Mouse (Mus musculus): ENCODE measurements around the gene Pdcd4.

Gene Pdcd4

DNA sequence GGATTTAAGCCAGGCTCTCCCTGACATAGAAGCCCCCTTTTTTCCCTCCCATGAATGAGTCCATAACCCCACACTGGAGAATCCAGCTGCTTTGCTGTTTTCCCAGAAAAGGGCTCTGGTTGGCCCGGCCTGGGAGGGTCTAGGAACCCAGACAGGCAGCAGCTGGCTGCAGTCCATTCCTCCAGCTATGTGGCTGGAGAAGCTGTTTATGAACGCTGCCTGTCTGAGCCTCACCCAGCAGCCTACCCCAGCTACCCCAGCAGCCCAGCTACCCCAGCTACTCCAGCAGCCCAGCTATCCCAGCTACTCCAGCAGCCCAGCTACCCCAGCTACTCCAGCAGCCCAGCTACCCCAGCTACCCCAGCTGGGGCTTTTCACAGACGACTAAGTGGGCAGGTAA, at the start of gene Pdcd4:
Gene Pdcd4 (plus strand): TSS at position 171 of the 400 bp plus-strand sequence.
- DNase-seq (ENCODE audit: extremely low spot score, low spot score), result no peak

DNA sequence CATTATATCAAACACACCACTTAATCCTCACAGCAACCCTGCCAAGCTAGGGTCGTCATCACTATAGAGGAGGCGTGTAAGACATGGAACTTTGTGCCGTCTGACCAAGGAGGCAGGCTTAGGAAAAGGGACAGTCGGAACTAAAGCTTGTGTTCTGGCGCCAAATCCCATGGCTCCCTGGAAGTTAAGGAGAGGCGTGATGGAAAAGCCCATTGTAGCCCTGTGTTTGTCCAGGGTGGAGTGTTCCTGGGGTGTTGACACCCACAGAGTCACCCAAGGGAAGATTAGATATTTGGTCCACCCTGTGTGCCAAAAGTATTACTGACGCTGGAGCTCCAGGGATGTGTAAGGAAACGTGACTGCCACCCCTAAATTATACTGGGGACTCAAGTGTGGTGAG, 48.1 kb upstream of the Pdcd4 start:
- DNase-seq (ENCODE audit: extremely low spot score, low spot score), result no peak

DNA sequence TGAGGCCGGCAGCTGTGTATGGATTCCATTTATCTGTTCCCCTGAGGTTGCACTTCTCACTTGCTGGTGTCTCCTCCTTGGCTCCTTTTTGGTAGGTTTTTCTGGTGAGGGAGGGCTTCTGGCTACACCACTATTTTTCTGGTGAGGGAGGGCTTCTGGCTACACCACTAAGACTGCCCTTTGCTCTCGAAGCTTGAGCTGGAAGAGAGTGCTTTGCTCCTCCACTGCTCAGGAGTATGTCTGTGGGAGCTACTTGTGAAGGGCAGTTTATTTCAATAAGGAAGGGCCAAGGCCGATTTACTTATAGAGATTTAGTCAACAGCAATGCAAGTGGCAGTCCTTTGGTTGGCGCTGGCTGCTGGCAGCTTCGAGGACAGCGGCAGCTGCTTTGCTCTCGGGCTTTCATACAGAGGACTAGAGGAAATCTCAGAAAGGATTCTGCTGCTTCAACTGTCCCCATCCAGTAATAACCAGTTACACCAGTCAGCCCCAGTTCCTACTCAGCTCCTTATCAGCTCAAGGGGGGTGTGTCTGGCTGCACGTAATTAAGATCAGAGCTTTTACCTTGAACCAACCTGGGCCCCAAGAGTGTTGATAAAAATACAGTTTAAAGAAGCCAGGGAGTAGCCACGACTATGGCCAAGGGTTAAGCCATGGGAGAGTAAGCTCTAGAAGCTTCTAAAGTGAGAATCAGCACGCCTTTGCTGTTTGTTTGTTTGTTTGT, 43.6 kb upstream of the Pdcd4 start:
- no peak for DNase-seq (ENCODE audit: extremely low spot score, low spot score)

DNA sequence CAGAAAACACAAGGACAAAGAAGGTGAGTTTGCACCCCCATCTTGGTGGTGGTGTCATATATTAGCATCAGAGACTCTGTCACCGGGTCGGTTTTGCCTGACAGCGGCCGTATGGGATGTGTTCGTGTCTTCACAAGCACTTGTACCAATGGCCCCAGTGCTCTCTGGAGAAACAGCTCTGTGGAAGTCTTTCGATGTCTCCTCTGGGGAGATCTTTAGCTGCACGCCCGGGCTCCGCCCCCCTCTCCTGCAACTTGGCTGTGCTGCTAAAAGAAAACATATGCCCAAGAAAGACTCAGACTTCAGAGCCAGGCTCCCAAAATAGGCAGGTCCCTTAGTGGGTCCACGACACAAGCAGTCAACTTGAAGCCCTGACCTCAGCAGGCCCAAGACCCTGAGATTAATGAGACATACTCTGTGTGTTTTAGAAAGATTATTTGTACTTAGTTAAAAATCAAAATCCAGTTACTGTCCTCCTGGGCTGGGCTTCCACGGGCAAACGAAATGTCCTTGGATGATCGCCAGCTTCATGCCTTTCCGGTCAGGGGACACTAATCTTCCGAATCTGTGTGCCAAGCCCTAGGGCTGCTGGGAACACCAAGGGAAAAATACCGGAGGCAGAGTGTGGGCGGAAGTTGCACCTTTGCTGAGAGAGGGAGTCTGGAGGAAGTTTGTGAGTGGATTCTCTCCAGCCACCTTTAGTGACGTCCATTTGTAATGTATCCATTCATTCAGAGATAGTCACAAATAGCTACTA, 41.7 kb upstream of the Pdcd4 start:
- no peak for DNase-seq (ENCODE audit: extremely low spot score, low spot score)

DNA sequence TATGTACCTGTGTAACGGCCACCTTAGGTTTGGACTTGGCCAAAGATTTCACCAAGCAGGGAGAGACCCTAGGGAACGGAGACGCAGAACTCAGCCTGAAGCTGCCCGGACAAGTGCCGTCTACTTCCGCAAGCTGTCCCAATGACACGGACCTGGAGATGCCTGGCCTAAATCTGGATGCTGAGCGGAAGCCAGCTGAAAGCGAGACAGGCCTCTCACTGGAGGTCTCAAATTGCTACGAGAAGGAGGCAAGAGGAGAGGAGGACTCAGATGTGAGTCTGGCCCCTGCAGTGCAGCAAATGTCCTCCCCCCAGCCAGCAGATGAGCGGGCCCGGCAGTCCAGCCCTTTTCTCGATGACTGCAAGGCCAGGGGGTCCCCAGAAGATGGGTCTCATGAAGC, 40.7 kb upstream of the Pdcd4 start:
- DNase-seq (ENCODE audit: extremely low spot score, low spot score), result no peak

DNA sequence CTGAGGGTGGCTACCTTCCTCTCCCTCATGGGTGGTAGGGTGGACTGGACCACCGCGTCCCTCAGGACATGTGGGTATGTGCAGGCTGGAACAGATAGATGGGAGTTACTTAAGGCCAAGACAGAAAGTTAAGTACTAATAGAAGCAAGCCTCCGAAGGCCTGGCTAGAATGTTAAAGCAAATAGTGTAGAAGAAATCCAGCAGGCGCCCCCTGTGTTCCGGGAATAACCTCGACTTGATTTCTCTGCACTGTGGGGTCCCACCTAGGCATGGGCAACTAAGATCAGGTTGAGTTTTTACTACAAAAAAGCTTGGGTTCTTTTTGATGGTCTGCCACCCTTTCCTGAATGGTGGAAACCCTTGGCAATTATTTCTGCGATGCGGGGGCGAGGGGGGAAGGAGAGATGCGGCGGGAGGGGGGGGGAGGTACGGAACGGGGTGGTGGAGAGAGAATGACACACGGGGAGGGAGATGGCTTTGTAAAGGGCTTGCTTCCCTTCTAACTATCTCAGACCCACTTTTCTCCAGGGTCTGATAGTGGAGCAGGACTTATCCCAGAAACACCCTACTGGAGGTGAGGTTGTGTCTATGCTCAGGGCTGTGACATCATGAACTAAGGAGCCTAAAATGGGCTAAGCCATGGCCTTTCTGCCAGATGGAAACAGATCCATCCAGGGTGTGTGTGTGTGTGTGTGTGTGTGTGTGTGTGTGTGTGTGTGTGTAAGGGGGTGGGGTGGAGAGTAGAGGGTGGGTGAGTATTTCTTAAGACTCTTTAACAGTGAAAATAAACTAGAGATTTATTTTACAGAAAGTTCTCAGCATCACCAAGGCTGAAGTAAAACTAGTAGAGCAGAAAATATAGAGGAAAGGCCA, 40.0 kb upstream of the Pdcd4 start:
- DNase-seq (ENCODE audit: extremely low spot score, low spot score), result no peak

DNA sequence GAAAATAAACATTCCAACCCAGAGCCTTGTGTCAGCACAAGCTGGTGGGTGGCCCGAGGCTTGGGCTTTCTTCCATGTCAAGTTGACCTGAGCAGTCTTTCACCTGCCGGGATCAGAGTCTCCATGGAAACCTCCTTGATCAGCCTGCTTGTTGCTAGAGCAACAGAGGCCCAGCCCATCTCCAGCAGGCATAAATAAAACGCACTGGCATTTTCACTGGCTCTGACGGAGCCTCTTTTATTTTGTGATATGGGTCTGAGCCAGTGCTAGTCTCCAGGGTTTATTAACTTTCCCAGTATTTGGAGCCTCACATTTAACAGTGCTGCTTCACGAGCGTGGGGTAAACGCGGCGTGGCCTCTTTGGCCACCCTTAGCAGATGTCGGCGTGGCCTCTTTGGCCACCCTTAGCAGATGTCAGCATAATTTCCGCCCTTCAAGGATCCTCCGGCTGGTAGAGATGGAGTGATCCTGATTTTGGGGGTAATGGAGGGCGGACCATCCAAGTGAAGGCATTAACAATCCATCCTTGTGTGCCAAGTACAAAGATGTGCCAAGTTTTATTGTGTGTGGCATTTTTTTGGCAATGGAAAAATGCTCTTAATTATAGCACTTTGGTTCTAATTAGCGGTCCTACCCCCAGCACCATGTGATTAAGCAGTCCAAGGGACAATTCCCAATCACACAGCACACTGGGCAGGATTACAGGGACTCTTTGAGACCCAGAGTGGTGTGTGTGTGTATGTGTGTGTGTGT, 39.2 kb upstream of the Pdcd4 start:
- DNase-seq (ENCODE audit: extremely low spot score, low spot score), result peak; percentile 55

DNA sequence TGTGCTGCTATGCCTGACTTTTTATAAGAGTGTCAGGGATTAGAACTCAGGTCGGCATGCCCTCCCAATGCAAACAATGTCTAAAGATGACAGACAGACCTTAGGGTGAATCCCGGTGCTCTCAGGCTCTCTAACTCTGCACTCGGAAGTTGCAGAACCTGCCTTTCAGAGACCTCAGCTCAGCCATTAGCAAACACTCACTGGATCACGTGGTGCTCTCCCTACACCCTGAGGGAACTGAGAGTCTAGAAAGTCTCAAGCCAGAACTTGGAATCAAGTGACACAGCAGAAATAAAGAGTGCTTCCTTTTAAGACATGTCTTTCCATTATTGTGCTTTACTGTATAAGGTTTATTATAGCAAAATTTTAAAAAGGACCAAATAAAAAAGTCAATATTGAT, 37.1 kb upstream of the Pdcd4 start:
- DNase-seq (ENCODE audit: extremely low spot score, low spot score), result no peak

DNA sequence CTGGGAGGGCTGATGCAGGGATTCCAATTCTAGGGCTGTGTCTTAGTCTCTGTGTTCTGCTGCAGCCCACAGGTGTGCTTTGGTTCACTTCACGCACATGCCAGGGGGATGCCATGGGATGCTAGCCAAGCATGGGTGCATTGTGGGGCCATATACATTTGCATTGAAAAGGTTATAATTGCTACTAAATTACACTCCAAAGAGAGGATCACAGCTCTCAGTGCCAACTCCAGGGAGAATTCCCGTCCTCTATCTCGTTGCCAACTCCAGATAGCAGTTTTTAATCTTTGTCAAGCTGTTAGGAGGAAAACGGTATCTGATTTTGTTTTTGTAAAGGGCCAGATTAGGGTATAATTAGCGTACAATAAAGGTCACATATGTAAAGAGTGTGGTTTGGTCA, 36.2 kb upstream of the Pdcd4 start:
- no peak for DNase-seq (ENCODE audit: extremely low spot score, low spot score)

DNA sequence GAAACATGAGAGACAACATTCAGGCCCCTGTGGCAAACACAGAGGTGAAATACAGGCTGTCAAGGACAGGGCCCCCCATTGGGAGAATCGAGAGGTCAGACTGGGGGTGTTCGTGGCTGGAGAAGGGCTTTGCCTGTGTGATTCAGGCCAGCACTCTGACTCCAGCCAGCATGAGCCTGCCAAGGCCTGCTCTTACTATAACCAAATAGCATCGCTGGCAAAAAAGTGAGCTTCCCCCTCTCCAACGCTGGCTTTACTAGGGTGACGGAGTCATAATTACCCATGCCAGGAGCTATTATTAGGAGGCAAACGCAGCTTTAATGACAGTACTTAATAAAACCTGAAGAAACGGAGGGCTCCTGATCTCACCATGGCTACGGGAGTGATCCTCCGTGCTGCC, 35.2 kb upstream of the Pdcd4 start:
- no peak for DNase-seq (ENCODE audit: extremely low spot score, low spot score)

DNA sequence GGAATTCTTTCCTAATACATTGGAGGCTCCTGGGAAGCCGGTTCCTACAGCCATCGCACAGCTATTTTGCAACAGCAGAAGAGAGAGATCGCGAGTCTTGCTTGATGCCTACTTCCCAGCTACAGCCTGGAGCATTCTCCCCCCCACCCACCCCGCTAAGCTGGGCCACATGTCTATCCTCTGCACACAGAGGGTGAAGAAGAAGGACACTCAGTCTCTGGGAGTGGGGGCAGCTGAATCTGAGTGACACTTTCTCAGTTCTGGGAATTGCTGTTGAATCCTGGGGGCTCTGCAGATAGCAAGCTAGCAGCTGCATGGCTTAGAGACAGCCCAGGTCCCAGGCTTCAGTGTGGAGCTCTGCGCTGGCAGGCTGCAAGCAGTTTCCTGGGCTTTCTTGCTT, 34.1 kb upstream of the Pdcd4 start:
- DNase-seq (ENCODE audit: extremely low spot score, low spot score), result no peak

DNA sequence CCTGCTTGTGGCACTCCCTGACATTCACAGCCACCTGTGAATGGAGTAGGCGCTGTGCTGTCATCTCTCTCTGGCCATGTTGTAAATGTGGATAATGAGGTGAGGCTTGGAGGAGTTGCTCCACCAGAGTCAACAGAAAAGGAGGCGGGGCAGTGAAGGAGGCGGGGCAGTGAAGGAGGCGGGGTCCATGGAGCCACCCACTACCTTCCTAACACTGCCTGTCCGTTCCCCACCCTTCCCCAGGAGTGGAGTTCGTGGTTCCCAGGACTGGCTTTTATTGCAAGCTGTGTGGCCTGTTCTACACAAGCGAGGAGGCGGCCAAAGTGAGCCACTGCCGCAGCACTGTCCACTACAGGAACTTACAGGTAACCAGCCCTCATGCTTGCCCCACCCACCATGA, 32.9 kb upstream of the Pdcd4 start:
- DNase-seq (ENCODE audit: extremely low spot score, low spot score), result no peak

DNA sequence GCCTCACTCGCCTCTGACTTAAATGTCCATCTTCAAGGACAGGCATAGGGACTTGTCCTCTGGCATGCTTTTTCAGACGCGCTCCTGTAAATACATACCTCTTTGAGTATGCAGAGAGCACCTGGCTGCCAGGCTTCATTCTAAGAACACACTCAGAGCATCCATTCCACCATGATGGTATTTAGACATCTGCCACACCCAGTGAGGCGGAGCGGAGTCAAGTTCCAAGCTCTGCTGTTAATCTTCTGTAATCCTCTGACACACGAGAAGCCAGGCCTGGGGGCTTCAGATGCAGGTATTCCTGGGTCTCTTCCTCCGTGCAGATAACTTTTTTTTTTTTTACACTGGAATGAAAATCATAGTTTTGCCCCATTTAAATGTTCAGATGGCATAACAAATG, 32.4 kb upstream of the Pdcd4 start:
- DNase-seq (ENCODE audit: extremely low spot score, low spot score), result no peak

DNA sequence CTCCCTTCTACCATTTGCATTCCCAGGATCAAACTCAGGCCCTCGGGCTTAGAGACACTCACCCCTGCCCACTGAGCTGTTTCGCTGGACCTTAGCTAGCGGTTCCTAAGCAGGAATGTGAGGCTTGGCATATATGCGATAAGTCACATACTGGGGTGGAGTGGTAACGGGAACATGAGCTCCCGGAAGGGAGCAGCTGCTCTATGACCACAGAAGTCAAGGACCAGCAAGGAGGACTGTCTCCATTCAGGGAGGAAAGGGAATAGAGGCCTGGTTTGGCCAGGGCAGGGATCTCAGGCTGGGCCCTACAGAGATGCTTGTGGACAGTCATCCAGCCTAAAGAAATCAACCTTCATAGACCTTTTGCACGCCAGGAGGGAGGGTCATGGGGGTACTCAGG, 30.7 kb upstream of the Pdcd4 start:
- no peak for DNase-seq (ENCODE audit: extremely low spot score, low spot score)

DNA sequence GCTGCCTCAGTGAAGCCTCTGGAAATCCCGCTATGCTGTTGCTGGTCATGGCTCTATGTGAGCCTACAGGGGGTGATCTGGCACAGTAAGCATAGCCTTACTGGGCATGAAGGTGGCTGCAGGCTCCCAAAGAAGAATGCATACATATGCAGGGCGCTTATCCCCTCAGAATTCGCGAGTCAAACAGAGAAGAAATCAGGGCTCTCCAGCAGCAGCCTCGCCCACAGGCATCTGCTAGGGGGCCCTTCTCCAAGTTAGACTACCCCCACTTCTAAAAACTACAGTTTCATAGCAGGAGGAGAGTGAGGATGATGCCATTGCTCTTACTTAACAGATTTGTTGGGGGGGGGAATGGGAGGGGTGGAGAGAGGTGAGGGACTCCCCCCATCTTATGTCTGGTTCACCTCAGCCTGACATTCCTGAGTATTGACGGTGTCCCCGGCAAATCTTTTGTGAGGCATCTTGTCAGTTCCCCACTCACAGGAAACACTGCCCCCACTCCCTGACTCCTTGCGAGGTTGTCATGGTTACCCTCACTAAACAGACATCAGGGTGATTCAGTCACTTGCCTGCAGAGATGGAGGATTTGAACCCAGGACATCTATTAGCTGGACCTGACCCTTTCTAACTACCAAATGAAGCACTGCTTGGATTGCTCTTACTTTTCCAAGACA, 29.3 kb upstream of the Pdcd4 start:
- no peak for DNase-seq (ENCODE audit: extremely low spot score, low spot score)

DNA sequence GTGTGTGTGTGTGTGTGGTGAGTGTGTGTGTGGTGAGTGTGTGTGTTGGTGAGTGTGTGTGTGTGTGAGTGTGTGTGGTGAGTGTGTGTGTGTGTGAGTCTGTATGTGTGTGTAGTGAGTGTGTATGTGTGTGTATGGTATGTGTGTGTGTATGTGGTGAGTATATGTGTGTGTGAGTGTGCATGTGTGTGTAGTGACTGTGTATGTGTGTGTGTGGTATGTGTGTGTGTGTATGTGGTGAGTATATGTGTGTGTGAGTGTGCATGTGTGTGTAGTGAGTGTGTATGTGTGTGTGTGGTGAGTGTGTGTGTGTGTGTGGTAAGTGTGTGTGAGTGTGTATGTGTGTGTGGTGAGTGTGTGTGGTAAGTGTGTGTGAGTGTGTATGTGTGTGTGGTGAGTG, 24.8 kb upstream of the Pdcd4 start:
- no peak for DNase-seq (ENCODE audit: extremely low spot score, low spot score)

DNA sequence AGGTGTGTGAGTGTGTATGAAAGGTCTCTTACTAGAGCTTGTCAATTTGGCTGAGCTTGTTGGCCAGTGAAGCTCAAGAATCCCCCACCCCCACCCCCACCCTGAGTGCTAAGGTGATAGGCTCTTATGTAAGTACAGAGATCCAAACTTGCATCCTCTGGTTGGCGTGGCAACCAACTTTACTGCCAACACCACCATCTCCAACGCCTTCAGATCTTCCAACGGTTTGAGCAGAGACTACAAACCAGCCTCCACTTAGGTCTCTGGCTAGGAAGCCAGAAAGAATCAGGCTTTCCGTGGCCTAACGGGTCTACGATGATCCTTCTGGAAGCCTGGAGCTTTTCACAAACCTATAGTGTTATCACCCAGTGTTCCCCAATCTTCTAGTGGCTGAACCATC, 23.9 kb upstream of the Pdcd4 start:
- no peak for DNase-seq (ENCODE audit: extremely low spot score, low spot score)

DNA sequence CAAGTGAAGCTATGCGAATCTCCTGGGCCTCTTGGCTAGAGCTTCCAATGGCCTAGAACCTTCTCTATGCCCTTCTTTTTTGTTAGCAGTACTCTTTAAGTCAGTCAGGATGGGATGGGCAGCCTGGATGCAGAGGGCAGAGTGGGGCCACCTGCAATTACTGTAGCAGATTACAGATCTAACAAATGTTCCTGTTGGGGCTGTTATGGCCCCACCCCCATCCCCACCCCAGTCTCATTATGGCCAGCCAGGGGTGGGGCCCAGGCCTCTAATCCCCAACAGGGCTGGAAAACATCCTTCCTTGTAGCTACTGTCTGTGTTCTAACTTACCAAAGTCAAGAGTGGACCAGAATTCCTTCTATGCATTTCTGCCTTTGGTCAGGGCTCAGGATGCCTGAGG, 23.2 kb upstream of the Pdcd4 start:
- no peak for DNase-seq (ENCODE audit: extremely low spot score, low spot score)

DNA sequence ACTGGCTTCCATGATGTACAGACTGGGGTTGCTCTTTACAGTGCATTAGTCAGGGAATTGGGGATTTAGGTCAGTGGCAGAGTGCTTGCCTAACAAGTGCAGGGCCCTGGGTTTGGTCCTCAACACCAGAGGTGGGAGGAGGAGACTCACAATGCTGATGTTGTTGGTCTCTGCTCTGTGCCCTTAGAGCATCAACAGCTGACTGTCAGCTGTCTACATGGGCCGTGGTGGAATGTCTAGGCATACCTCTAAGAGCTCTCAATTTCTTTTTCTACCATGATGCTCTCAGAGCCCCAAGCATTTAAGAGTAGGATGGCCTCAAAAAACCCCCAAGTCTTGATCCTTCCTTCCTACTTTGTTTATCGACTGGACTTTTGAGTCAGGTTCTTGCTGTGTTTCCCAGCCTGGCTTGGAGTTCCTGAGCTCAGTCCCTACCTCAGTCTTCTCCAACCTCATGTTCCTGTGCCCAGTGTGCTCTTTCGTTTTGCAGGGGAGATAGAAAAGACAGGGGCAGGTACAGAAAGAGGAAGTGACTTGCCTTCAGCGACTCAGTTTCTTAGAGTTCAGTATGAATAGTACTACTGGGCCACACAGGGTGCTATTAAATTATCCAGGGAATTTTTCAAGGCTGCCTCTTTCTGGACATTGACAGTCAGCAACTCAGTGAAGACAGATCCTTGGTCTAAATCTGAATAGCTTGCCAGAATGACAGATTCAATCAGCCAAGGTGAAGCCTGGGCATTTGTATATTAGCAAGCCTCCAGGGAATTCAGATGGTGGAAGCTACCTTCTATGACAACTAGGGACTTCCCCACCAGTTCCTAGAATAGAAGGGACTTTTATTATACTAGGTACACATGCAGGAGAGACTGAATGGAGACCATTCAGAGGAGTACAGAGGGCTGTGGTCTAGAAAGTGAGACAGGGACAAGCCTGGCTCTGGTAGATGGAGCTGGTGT, 22.3 kb upstream of the Pdcd4 start:
- DNase-seq (ENCODE audit: extremely low spot score, low spot score), result no peak

DNA sequence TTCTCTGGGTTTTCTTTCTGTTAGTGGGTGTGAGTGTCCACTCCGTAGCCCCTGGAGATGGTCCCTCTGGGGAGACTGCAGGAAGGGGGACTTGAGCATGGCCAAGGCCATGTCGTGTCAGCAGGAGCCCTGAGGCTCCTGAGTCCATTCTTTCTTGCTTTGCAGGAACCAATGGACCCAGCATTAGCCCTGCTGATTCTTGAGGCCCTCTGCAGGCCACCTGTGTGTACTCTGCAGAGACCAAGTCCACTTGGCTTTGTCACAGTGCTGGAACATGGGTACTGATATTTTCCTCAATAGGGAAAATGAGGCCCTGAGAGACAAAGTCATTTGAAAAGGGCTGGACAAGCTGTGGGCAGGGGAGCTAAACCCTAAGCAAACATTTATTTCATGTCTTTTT, 21.5 kb upstream of the Pdcd4 start:
- no peak for DNase-seq (ENCODE audit: extremely low spot score, low spot score)
